Mouse (Mus musculus): Measurements from ENCODE around the gene Zic4. TPM values are rescaled to one million over a fixed set of nuclear protein-coding genes. Genes with fewer than 3 reads are reported as not detected.

Gene Zic4
- polyA plus RNA-seq, 1 experiment from 2014 or later = not detected

DNA sequence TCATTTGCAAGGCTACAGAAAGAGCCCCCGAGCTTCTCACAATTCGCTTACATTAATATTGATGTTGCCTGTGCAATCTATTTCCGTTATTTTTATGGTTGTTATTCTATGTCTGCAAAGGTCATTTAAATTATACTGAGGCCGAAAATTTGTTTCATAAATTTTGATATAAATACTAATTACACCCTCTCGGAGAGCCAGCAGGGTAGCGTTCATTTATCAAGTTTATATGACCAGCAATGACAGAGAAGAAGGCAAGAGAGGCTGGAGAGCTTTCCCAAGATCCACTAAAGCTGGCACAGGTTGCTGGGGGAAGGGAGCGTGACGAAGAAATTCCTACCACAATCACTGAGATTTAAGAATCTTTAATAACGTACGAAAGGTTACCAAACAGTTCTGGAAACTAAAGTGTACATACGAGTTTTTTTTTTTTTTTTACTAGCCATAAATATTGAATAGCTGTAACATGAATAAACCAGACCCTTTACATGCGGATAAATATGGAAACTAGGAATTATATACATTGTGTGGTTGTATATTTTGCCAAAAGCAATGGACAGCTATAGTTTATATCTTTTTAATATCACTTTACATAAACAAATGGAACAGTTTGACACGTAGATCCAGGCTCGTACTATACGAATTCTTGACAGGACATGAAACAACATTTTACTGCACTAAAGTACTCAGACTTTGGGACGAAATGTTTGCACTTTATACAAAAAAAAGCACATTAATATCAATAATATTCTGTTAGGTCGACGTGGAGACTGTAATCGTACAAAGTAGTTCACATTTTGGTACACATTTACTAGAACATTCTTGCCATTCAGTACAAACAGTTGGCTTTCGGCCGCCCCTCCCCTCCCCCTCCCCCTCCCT, 1.8 kb upstream of the Zic4 start:
- Histone ChIP-seq H3K27ac (ENCODE audit: low read depth) (no peak overlapping the region), H3K4me3 (ENCODE audit: low read depth, low read length) (no peak overlapping the region), H3K9me3 (ENCODE audit: control insufficient read depth, low read length) (no peaks in the 10 kb centered on the region), H3K36me3 (ENCODE audit: control insufficient read depth, insufficient read depth, low read length) (no peaks in the 10 kb centered on the region), H3K4me2 (ENCODE audit: low read length) (no peak overlapping the region), H3K4me1 (replicated peaks; ENCODE audit: control insufficient read depth, insufficient read depth, low read length) (no peaks in the 10 kb centered on the region; the same call in 1 of the 2 replicates), H3K9ac (ENCODE audit: low read length) (no peak overlapping the region), H3K27me3 (replicated peaks; ENCODE audit: control insufficient read depth, insufficient read depth, low read length) (peaks cover 97% of the 10 kb centered on the region)
- no peak for DNase-seq (ENCODE audit: low spot score)
- 5% methylated on average over 21 of the region's 21 CpGs for WGBS
- no peak for ATAC-seq (replicated peaks; ENCODE audit: low FRiP score, low TSS enrichment, low read depth)

DNA sequence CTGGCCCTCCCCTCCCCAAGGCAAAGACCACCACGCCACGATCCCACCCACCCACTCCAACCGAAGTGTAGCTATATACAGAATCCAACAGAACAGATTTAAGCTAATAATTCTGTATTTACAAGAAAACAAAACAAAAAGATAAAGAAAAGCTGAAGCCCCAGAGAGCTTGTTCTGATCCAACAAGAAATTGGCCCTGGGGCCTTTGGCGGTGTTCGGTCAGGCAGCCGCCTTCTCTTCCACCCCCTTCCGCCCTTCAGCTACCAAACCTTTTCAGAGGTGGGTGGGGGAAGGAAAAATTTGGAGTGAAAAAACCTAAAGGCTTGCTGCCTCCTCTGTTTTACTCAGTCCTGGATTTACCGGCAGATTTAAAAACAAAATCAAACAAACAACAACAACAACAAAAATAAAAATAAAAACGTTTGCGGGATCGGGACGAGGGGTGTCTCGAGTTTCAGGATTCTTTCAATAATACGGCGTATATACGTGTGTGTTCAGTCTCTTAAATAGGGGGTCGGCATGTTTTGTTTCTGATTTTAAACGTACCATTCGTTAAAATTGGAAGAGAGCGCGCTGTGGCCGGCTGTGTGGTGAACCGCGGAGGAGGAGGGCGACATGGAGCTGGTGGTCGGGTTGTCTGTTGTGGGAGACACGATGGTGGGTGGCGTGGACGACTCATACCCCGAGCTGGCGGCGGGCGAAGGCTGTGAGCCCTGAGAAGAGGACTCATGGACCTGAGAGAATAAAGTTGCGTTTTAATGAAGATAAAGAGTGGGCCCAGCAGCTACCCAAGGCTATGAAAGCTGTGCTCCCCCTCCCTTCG, 969 bp upstream of the Zic4 start:
- no peak overlapping the region for H3K9ac ChIP-seq (ENCODE audit: low read length)
- H3K27ac ChIP-seq (ENCODE audit: low read depth) = no peak overlapping the region
- no peak overlapping the region for H3K4me3 ChIP-seq (ENCODE audit: low read depth, low read length)
- no peak overlapping the region for H3K4me2 ChIP-seq (ENCODE audit: low read length)
- H3K36me3 ChIP-seq (ENCODE audit: control insufficient read depth, insufficient read depth, low read length) = no peaks in the 10 kb centered on the region
- no peaks in the 10 kb centered on the region; the same call in 1 of the 2 replicates for H3K4me1 ChIP-seq (replicated peaks; ENCODE audit: control insufficient read depth, insufficient read depth, low read length)
- H3K9me3 ChIP-seq (ENCODE audit: control insufficient read depth, low read length) = no peaks in the 10 kb centered on the region
- DNase-seq (ENCODE audit: low spot score) = peak; percentile 61
- WGBS = under 1% methylated on average over 35 of the region's 35 CpGs
- H3K27me3 ChIP-seq (replicated peaks; ENCODE audit: control insufficient read depth, insufficient read depth, low read length) = peaks cover 96% of the 10 kb centered on the region
- no peak for ATAC-seq (replicated peaks; ENCODE audit: low FRiP score, low TSS enrichment, low read depth)

GRCm38 (mm10) chr9:91363011-91363730, 958 bp downstream of the Zic4 start:
- H3K9ac ChIP-seq (ENCODE audit: low read length) = no peak overlapping the region
- no peaks in the 10 kb centered on the region; the same call in 1 of the 2 replicates for H3K4me1 ChIP-seq (replicated peaks; ENCODE audit: control insufficient read depth, insufficient read depth, low read length)
- H3K4me3 ChIP-seq (ENCODE audit: low read depth, low read length) = no peak overlapping the region
- no peak overlapping the region for H3K4me2 ChIP-seq (ENCODE audit: low read length)
- 3% methylated on average over 14 of the region's 14 CpGs for WGBS
- H3K36me3 ChIP-seq (ENCODE audit: control insufficient read depth, insufficient read depth, low read length) = no peaks in the 10 kb centered on the region
- H3K27me3 ChIP-seq (replicated peaks; ENCODE audit: control insufficient read depth, insufficient read depth, low read length) = peaks cover 95% of the 10 kb centered on the region
- DNase-seq (ENCODE audit: low spot score) (peak; percentile 50), ATAC-seq (replicated peaks; ENCODE audit: low FRiP score, low TSS enrichment, low read depth) (no peak)
- no peak overlapping the region for H3K27ac ChIP-seq (ENCODE audit: low read depth)
- no peaks in the 10 kb centered on the region for H3K9me3 ChIP-seq (ENCODE audit: control insufficient read depth, low read length)

DNA sequence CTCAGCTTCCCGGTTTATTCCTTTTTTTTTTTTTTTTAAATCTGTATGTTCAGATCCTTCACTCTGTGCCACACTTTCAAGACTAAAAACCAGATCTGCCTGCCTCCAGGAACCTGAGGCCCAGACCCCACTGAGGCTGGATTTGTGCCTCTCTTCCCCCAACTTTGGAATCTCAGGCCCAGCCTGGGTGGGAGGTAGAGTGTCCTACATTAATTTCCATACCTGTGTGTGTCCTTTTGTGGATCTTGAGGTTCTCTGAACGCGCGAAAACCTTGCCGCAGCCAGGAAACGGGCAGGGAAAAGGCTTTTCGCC, 1.6 kb downstream of the Zic4 start:
- WGBS = under 1% methylated on average over 7 of the region's 7 CpGs
- Histone ChIP-seq H3K27me3 (replicated peaks; ENCODE audit: control insufficient read depth, insufficient read depth, low read length) (peaks cover 98% of the 10 kb centered on the region), H3K9ac (ENCODE audit: low read length) (no peak overlapping the region), H3K4me1 (replicated peaks; ENCODE audit: control insufficient read depth, insufficient read depth, low read length) (no peaks in the 10 kb centered on the region; the same call in 1 of the 2 replicates), H3K36me3 (ENCODE audit: control insufficient read depth, insufficient read depth, low read length) (no peaks in the 10 kb centered on the region), H3K27ac (ENCODE audit: low read depth) (no peak overlapping the region), H3K9me3 (ENCODE audit: control insufficient read depth, low read length) (no peaks in the 10 kb centered on the region), H3K4me2 (ENCODE audit: low read length) (no peak overlapping the region), H3K4me3 (ENCODE audit: low read depth, low read length) (no peak overlapping the region)
- ATAC-seq (replicated peaks; ENCODE audit: low FRiP score, low TSS enrichment, low read depth) = no peak
- no peak for DNase-seq (ENCODE audit: low spot score)

DNA sequence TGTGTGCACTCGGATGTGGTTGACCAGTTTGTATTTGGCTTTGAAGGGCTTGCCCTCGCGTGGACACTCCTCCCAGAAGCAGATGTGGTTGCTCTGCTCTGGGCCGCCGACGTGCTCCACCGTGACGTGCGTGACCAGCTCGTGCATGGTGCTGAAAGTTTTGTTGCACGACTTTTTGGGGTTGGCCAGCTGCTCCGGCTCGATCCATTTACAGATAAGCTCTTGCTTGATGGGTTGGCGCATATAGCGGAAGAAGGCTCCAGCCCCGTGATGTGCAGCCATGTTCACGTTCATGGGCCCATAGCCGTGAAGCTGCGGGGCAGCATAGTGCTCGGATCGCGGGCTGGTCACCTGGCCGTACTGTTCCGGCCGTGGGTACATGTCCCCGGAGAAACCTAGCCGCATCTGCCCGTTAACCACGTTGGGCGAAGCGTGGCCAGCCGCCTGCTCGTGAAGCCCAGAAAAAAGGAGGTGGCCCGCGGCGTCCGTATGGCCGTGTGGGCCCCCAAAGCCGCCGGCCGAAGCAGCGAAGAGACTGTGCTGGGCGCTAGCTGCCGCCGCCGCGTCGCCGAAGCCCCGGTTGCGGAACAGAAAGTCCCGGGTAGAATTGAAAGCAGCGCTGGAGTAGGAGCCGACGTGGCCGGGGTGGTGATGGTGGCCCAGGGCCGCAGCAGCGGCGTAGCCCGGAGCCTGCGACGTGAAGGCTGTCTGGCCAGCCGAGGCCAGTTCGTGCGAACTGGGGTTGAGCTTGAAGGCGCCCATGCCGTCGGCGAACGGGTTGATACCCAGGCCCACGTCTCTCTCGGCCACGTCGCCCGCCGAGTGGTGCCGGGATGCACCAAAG, 2.1 kb downstream of the Zic4 start:
- Histone ChIP-seq H3K9ac (ENCODE audit: low read length) (no peak overlapping the region), H3K4me2 (ENCODE audit: low read length) (peak overlapping the region; percentile 18), H3K4me3 (ENCODE audit: low read depth, low read length) (peak overlapping the region; percentile 13), H3K27me3 (replicated peaks; ENCODE audit: control insufficient read depth, insufficient read depth, low read length) (peaks cover 98% of the 10 kb centered on the region), H3K4me1 (replicated peaks; ENCODE audit: control insufficient read depth, insufficient read depth, low read length) (no peaks in the 10 kb centered on the region; the same call in 1 of the 2 replicates), H3K36me3 (ENCODE audit: control insufficient read depth, insufficient read depth, low read length) (no peaks in the 10 kb centered on the region), H3K9me3 (ENCODE audit: control insufficient read depth, low read length) (no peaks in the 10 kb centered on the region), H3K27ac (ENCODE audit: low read depth) (no peak overlapping the region)
- ATAC-seq (replicated peaks; ENCODE audit: low FRiP score, low TSS enrichment, low read depth) (peak; percentile 59), DNase-seq (ENCODE audit: low spot score) (peak; percentile 77)
- under 1% methylated on average over 77 of the region's 77 CpGs for WGBS

DNA sequence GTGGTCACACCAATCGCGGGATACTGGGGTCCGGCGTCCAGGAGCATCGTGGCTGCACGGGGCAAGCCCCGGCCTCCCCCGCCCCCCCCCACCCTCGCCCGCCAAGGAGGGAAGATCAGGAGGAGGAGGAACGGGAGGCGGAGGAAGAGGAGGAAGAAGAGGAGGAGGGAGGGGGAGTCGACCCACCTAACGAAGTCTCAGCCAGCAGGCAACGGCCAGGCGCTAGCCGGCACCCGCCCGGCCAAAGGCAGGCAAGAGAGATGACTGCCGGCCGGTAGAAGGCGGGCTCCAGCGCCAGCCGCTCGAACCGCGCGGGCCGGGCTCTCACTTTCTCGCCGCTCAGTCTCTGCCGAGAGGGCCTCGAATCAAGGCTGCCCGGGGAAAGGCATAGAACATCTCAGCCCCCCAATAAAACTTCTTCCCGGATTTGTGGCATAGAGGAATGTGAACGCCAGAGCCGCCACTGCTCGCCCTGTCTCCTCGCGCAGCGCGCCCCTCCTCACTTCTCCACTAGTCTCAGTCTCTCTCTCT, 2.8 kb downstream of the Zic4 start:
- Histone ChIP-seq H3K4me1 (replicated peaks; ENCODE audit: control insufficient read depth, insufficient read depth, low read length) (no peaks in the 10 kb centered on the region; the same call in 1 of the 2 replicates), H3K27me3 (replicated peaks; ENCODE audit: control insufficient read depth, insufficient read depth, low read length) (peaks cover 98% of the 10 kb centered on the region), H3K4me2 (ENCODE audit: low read length) (peak overlapping the region; percentile 18), H3K9ac (ENCODE audit: low read length) (no peak overlapping the region), H3K9me3 (ENCODE audit: control insufficient read depth, low read length) (no peaks in the 10 kb centered on the region), H3K27ac (ENCODE audit: low read depth) (no peak overlapping the region), H3K36me3 (ENCODE audit: control insufficient read depth, insufficient read depth, low read length) (no peaks in the 10 kb centered on the region), H3K4me3 (ENCODE audit: low read depth, low read length) (0 out of 2 replicates have a peak overlapping the region, but pooled peaks have one; percentile 13)
- WGBS = 0% methylated on average over 37 of the region's 42 CpGs
- ATAC-seq (replicated peaks; ENCODE audit: low FRiP score, low TSS enrichment, low read depth) (peak; percentile 43), DNase-seq (ENCODE audit: low spot score) (no peak)

DNA sequence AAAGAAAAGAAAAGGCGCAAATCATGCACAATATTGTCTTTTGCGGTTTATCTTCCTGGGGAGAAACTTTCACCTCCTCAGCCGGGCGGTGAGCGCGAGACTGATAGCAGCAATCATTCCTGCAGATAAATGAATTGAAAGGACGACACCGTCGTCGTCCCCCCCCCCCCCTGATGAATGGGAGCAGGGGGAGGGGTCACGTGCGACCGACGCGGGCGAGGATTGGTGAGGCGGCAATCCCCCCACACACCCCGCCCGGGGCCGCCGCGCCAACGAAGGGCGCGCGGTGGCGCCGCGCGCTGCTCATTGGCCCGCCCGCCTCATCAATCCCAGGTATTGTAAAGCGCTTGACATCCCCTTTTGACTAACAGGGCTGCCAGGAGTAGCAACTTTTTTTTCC, 3.5 kb downstream of the Zic4 start, which contains the start of gene Zic1:
Zic1 (minus strand) TSS at position 147 of the 400 bp plus-strand sequence.
- Histone ChIP-seq H3K4me1 (replicated peaks; ENCODE audit: control insufficient read depth, insufficient read depth, low read length) (no peaks in the 10 kb centered on the region; the same call in 1 of the 2 replicates), H3K4me3 (ENCODE audit: low read depth, low read length) (peak within 1 kb of the TSS; percentile 13), H3K9me3 (ENCODE audit: control insufficient read depth, low read length) (no peaks in the 10 kb centered on the region), H3K36me3 (ENCODE audit: control insufficient read depth, insufficient read depth, low read length) (no peaks in the 10 kb centered on the region), H3K9ac (ENCODE audit: low read length) (no peak within 1 kb of the TSS), H3K27ac (ENCODE audit: low read depth) (no peak within 1 kb of the TSS), H3K4me2 (ENCODE audit: low read length) (peak within 1 kb of the TSS; percentile 18), H3K27me3 (replicated peaks; ENCODE audit: control insufficient read depth, insufficient read depth, low read length) (peaks cover 98% of the 10 kb centered on the region)
- WGBS = 1% methylated on average over 30 of the region's 33 CpGs
- DNase-seq (ENCODE audit: low spot score) (no peak), ATAC-seq (replicated peaks; ENCODE audit: low FRiP score, low TSS enrichment, low read depth) (no peak)

Measured in intestine, embryonic 14.5 days (tissue).